Mouse (Mus musculus) heart, postnatal 0 days (tissue): ENCODE measurements around the gene Mapk9.

ENCODE experiments used
- CTCF ChIP-seq: IDR thresholded peaks from 2 replicates; pipeline ENCODE4 v1.5.1; 2016; ENCODE audit warnings: antibody characterized with exemption, control low read depth, low read depth
- EP300 ChIP-seq: IDR thresholded peaks from 2 replicates; pipeline ENCODE4 v1.6.1; 2016; ENCODE audit warnings: antibody characterized with exemption, low read depth

DNA sequence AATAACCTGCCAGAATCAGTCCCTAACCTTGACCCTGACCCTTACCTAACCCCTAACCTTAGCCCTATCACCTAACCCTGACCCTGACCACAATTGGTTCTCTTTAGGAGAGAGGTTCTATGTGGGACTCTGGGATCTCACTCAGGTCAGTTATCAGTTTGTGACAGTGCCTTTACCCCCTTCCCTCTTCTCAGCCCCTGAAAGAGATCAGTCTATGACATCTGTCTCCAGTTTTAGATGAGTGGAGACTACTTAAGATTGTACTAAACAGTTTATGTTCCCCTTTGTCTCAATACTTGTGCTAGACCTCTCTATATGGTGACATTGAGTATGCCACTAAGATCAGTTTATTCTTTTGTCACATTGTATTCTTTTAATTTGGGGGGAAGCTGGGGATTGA, 17.4 kb downstream of the Mapk9 start:
- no peak for TF ChIP-seq CTCF
- no peak for TF ChIP-seq EP300
